Mouse (Mus musculus) ES-E14 (cell line): ENCODE measurements around the gene Trim28. TPM values are rescaled to one million over a fixed set of nuclear protein-coding genes. Genes with fewer than 3 reads are reported as not detected.

Experiments used
- DNase-seq: peaks from one replicate; pipeline ENCODE4 v3.0.0-alpha.2; 2013; ENCODE audit warnings: low read depth, low spot score
- H3K27ac ChIP-seq: 2 replicates; pipeline ENCODE4 v1.5.1; 2012; ENCODE audit warnings: low read depth, mild to moderate bottlenecking, low read length, moderate library complexity, mixed read lengths; ENCODE audit not compliant: poor library complexity, insufficient read depth, severe bottlenecking
- H3K36me3 ChIP-seq: 2 replicates; pipeline ENCODE4 v1.6.1; 2012; ENCODE audit warnings: mild to moderate bottlenecking, low read length, moderate library complexity, mixed read lengths; ENCODE audit not compliant: control insufficient read depth, poor library complexity, insufficient read depth, severe bottlenecking
- H3K4me1 ChIP-seq, 2 experiments: fragments of 150-350 bp in 1 of 2; sonication (generic) in 1 of 2; 2 replicates each; pipeline ENCODE4 v1.6.1; 2012; ENCODE audit warnings: low read length in 2 of 2, mild to moderate bottlenecking in 1 of 2, mixed read lengths in 1 of 2; ENCODE audit not compliant: control insufficient read depth in 2 of 2, insufficient read depth in 2 of 2, poor library complexity in 1 of 2
- H3K4me3 ChIP-seq, 2 experiments: fragments of 150-350 bp in 1 of 2; sonication (generic) in 1 of 2; 2 replicates each; pipeline ENCODE4 v1.5.1; 2012; ENCODE audit warnings: low read length in 2 of 2, low read depth in 1 of 2, mild to moderate bottlenecking in 1 of 2, mixed read lengths in 1 of 2; ENCODE audit not compliant: insufficient read depth in 1 of 2, poor library complexity in 1 of 2, severe bottlenecking in 1 of 2
- H3K9ac ChIP-seq: 2 replicates; pipeline ENCODE4 v1.6.1; 2012; ENCODE audit warnings: low read depth, mild to moderate bottlenecking, low read length, mixed read lengths; ENCODE audit not compliant: poor library complexity, insufficient read depth, severe bottlenecking
- H3K9me3 ChIP-seq: fragments of 150-350 bp; sonication (generic); 2 replicates; pipeline ENCODE4 v1.6.1; 2012; ENCODE audit warnings: low read depth, mild to moderate bottlenecking, low read length; ENCODE audit not compliant: control insufficient read depth, insufficient read depth
- CHD2 ChIP-seq: IDR thresholded peaks from 2 replicates; pipeline ENCODE4 v1.6.1; 2014; ENCODE audit warnings: mild to moderate bottlenecking, low read depth, low read length, inconsistent platforms
- HCFC1 ChIP-seq: IDR thresholded peaks from 2 replicates; pipeline ENCODE4 v1.6.1; 2012; ENCODE audit warnings: low read length, inconsistent platforms, borderline replicate concordance; ENCODE audit not compliant: insufficient read depth
- MAFK ChIP-seq: IDR thresholded peaks from 2 replicates; pipeline ENCODE4 v1.6.1; 2014; ENCODE audit warnings: mild to moderate bottlenecking, low read depth, low read length, inconsistent platforms; ENCODE audit not compliant: insufficient read depth
- ZC3H11A ChIP-seq: IDR thresholded peaks from 2 replicates; pipeline ENCODE4 v1.6.1; 2012; ENCODE audit warnings: low read depth, mild to moderate bottlenecking, inconsistent platforms, low read length, borderline replicate concordance
- ZNF384 ChIP-seq: IDR thresholded peaks from 2 replicates; pipeline ENCODE4 v1.6.1; 2012; ENCODE audit warnings: low read depth, low read length, inconsistent platforms
- in situ Hi-C, 2 experiments: fragments of 600-800 bp; cut with MboI; formaldehyde crosslinking; loops; one replicate each; pipeline ENCODE4 v1.15.1; 2025; ENCODE audit warnings: low sequenced_read_pairs in 2 of 2, inconsistent platforms in 1 of 2; ENCODE audit not compliant: unreplicated experiment in 2 of 2
- total RNA-seq: library from RNA; depleted of rRNA; stranded (reverse); fragments of 300-350 nt; gene quantifications from 2 replicates; pipeline ENCODE4 v1.2.3, GENCODE M21; 2012

Trim28 gene
- total RNA-seq, 1 experiment: 2,698 TPM

DNA sequence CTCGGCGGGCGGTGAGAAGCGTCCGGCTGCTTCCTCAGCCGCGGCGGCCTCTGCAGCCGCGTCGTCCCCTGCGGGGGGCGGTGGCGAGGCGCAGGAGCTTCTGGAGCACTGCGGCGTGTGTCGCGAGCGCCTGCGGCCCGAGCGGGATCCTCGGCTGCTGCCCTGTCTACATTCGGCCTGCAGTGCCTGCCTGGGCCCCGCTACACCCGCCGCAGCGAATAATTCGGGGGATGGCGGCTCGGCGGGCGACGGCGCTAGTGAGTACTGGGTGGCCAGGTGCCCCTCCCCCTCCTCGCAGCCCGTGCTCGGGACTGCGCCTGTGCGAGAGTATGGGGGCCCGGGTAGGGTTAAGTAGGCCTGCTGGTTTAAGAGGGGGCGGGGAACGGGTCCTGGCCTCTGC, 25.9 kb downstream of the Trim28 start:
- Histone ChIP-seq H3K9me3 (no peaks in the 10 kb centered on the region), H3K9ac (peak overlapping the region; percentile 97), H3K4me1 (peaks cover 4 to 9% of the 10 kb centered on the region in 2 experiments; a peak in 2 of 4 replicates), H3K4me3 (peak overlapping the region; percentile 88 to 95), H3K36me3 (peaks cover 49% of the 10 kb centered on the region), H3K27ac (peak overlapping the region; percentile 97)
- in situ Hi-C loops: no loop called here
- TF ChIP-seq HCFC1: no peak
- TF ChIP-seq ZNF384: no peak
- no peak for TF ChIP-seq MAFK
- no peak for TF ChIP-seq CHD2
- no peak for TF ChIP-seq ZC3H11A
- DNase-seq: no peak

GRCm38 (mm10) chr7:13025511-13026112, 26.7 kb downstream of the Trim28 start:
- peak overlapping the region; percentile 97; the same call in 1 of the 2 replicates for H3K27ac ChIP-seq
- peak overlapping the region; percentile 97 for H3K9ac ChIP-seq
- in situ Hi-C loops: no loop called here
- peaks cover 2 to 9% of the 10 kb centered on the region in 2 experiments; a peak in 2 of 4 replicates for H3K4me1 ChIP-seq
- DNase-seq: no peak
- peak overlapping the region; percentile 88 to 95 for H3K4me3 ChIP-seq
- TF ChIP-seq ZC3H11A: no peak
- TF ChIP-seq ZNF384: no peak
- no peak for TF ChIP-seq MAFK
- no peak for TF ChIP-seq HCFC1
- TF ChIP-seq CHD2: no peak
- H3K36me3 ChIP-seq: peaks cover 57% of the 10 kb centered on the region
- H3K9me3 ChIP-seq: no peaks in the 10 kb centered on the region

GRCm38 (mm10) chr7:13028986-13029385, 30.1 kb downstream of the Trim28 start:
- no peak for TF ChIP-seq ZNF384
- TF ChIP-seq MAFK: no peak
- TF ChIP-seq ZC3H11A: no peak
- Histone ChIP-seq H3K4me3 (no peak overlapping the region), H3K9me3 (no peaks in the 10 kb centered on the region), H3K27ac (no peak overlapping the region; the same call in 1 of the 2 replicates), H3K36me3 (peaks cover 73% of the 10 kb centered on the region), H3K4me1 (peaks cover 0 to 9% of the 10 kb centered on the region in 2 experiments; a peak in 1 of 4 replicates), H3K9ac (no peak overlapping the region; the same call in 1 of the 2 replicates)
- DNase-seq: no peak
- in situ Hi-C loops: no loop called here

DNA sequence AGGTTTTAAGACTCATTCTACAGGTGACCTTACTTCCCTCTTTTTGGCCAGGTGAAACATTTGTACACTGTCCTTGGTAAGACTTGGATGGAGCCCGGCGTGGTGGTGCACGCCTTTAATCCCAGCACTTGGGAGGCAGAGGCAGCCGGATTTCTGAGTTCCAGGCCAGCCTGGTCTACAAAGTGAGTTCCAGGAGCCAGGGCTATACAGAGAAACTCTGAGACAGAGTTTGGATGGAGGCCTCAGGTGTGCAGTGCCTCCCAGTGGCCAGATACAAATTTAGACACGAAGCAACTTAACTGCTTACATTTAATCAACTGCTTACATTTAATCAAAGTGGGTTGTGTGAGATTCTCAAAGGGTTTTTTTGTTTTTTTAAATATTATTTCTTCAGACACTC, 32.2 kb downstream of the Trim28 start:
- Histone ChIP-seq H3K9me3 (no peaks in the 10 kb centered on the region), H3K4me1 (peaks cover 0 to 16% of the 10 kb centered on the region in 2 experiments; a peak in 2 of 4 replicates), H3K27ac (no peak overlapping the region), H3K9ac (no peak overlapping the region), H3K4me3 (no peak overlapping the region), H3K36me3 (peaks cover 72% of the 10 kb centered on the region)
- TF ChIP-seq ZC3H11A: no peak
- TF ChIP-seq ZNF384: no peak
- no peak for TF ChIP-seq CHD2
- TF ChIP-seq MAFK: no peak
- TF ChIP-seq HCFC1: no peak
- no peak for DNase-seq
- in situ Hi-C loops: no loop called here

GRCm38 (mm10) chr7:13031983-13032382, 33.1 kb downstream of the Trim28 start:
- no peak overlapping the region for H3K9ac ChIP-seq
- no peak for DNase-seq
- H3K27ac ChIP-seq: no peak overlapping the region
- H3K9me3 ChIP-seq: no peaks in the 10 kb centered on the region
- peaks cover 66% of the 10 kb centered on the region for H3K36me3 ChIP-seq
- no peak overlapping the region for H3K4me3 ChIP-seq
- no peak for TF ChIP-seq HCFC1
- TF ChIP-seq MAFK: no peak
- no peak for TF ChIP-seq ZNF384
- no peak; the same call in 1 of the 2 replicates for TF ChIP-seq CHD2
- no peak for TF ChIP-seq ZC3H11A
- H3K4me1 ChIP-seq: peaks cover 0 to 16% of the 10 kb centered on the region in 2 experiments; a peak in 2 of 4 replicates
- in situ Hi-C loops: no loop called here
